Mouse (Mus musculus): ENCODE measurements around the gene Fndc3b.

DNA sequence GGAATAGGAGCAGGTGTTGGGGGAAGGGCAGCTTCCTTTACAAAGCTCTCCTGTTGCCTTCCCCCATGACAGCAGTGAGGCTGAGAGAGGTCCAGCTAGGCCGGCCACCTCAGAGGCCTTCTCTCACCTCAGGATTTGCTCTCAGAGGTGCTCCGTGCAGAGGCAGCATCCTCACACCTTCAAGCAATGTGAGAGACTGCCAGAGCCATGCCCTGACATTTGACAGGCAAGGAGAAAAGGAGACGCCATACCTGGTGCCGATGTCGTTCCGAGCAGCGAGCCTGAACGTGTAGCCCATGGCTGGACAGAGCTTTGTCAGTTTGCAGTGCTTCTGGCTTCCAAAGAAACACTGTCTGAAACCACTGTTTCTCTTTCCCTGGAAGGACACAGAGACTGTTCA lies 241.1 kb downstream of the Fndc3b start:
- TF ChIP-seq CTCF (IDR thresholded peaks at IDR 0.05; ENCODE audit: low read depth) (no peak), EP300 (optimal IDR thresholded peaks at IDR 0.05) (no peak)
